Mouse (Mus musculus): Measurements from ENCODE around the gene Hist1h4h.

GRCm38 (mm10) chr13:23529005-23529404 is 1.8 kb upstream of the Hist1h4h start:
- TF ChIP-seq CTCF (IDR thresholded peaks at IDR 0.05), result no peak
- no peak for TF ChIP-seq POLR2A (IDR thresholded peaks at IDR 0.05; ENCODE audit: insufficient read depth, low read depth, low read length)
